Mouse (Mus musculus) forebrain, embryonic 13.5 days (tissue): ENCODE measurements around the gene E2f7. TPM values are rescaled to one million over a fixed set of nuclear protein-coding genes. Genes with fewer than 3 reads are reported as not detected.

Experiments used
- ATAC-seq: fragments of 200-750 bp; cut with Nextera tagmentation; 2 replicates; pipeline ENCODE4 v1.8.0; 2017
- H3K27ac ChIP-seq: fragments of 300-500 bp; sonication (generic); 2 replicates; pipeline ENCODE4 v1.5.1; 2015; ENCODE audit warnings: inconsistent platforms, mild to moderate bottlenecking, moderate library complexity
- H3K27me3 ChIP-seq: fragments of 300-500 bp; sonication (generic); 2 replicates; pipeline ENCODE4 v1.6.1; 2015; ENCODE audit warnings: mild to moderate bottlenecking, inconsistent platforms
- H3K36me3 ChIP-seq: fragments of 300-500 bp; sonication (generic); 2 replicates; pipeline ENCODE4 v1.6.1; 2015; ENCODE audit warnings: mild to moderate bottlenecking, inconsistent platforms; ENCODE audit not compliant: poor library complexity, severe bottlenecking
- H3K4me1 ChIP-seq: fragments of 300-500 bp; sonication (generic); 2 replicates; pipeline ENCODE4 v1.6.1; 2015; ENCODE audit warnings: inconsistent platforms
- H3K4me2 ChIP-seq: fragments of 300-500 bp; sonication (generic); 2 replicates; pipeline ENCODE4 v1.6.1; 2015; ENCODE audit warnings: inconsistent platforms, mild to moderate bottlenecking, moderate library complexity
- H3K4me3 ChIP-seq: fragments of 300-500 bp; sonication (generic); 2 replicates; pipeline ENCODE4 v1.5.1; 2015; ENCODE audit warnings: mild to moderate bottlenecking, inconsistent platforms
- H3K9ac ChIP-seq: fragments of 300-500 bp; sonication (generic); 2 replicates; pipeline ENCODE4 v1.6.1; 2015; ENCODE audit warnings: mild to moderate bottlenecking, inconsistent platforms
- H3K9me3 ChIP-seq: fragments of 300-500 bp; sonication (generic); replicated peaks from 2 replicates; pipeline ENCODE4 v1.6.1; 2016; ENCODE audit warnings: inconsistent platforms
- WGBS: fragments of 180-500 bp; shearing (Covaris S2); methylation state at CpG from one replicate; pipeline ENCODE4 v1.1.7; 2015; 5-methylcytosine and 5-hydroxymethylcytosine counted together
- polyA plus RNA-seq: library from polyadenylated mRNA; unstranded; fragments of >200 nt; fragmentation: Nextera tagmentation; extraction: Ambion mirVana; gene quantifications from 2 replicates; pipeline ENCODE4 v1.2.1, GENCODE M21; 2015

The E2f7 gene
- polyA plus RNA-seq, 1 experiment from 2014 or later, result 21.5 TPM

DNA sequence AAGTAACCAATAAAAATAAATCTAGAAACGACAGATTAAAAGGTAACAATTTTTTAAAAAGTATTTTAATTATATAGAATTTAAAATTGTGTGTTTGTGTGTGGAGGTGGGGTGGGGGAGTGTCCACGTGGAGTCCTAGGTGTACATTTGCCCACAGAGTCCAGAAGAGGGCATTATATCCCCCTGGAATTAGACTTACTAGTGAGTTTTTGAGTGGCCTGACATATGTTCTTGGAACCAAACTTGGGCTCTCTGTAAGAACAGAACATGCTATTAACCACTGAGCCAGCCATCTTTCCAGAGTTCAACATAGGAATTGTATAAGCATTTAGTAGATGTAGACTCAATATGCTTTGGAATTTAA, 66.6 kb downstream of the E2f7 start:
- no peak overlapping the region for H3K4me2 ChIP-seq
- ATAC-seq, result no peak
- H3K27ac ChIP-seq, result no peak overlapping the region
- WGBS, result 71% methylated on average over 2 of the region's 2 CpGs
- peaks cover 6% of the 10 kb centered on the region for H3K4me1 ChIP-seq
- no peaks in the 10 kb centered on the region for H3K36me3 ChIP-seq
- H3K9ac ChIP-seq, result no peak overlapping the region
- no peaks in the 10 kb centered on the region for H3K9me3 ChIP-seq
- no peaks in the 10 kb centered on the region; the same call in 1 of the 2 replicates for H3K27me3 ChIP-seq
- no peak overlapping the region for H3K4me3 ChIP-seq

DNA sequence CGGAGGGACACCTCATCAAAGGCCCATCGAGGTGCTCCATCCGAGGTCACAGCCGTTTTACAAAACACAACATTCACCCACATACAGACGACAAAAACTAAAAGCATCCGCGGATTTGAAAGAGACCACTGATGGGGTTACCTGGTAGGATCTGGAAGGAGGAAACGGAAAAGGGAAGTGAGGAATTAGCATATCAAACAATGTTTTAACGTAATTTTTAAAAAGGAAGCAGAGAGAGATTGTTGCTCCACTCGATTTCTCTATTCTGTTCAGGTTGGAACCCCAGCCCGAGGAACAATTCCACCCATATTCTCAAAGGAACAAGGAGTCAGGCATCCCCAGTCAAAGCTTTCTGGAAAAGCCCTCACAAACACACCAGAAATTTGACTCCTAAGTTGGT, 75.9 kb downstream of the E2f7 start:
- ATAC-seq, result no peak
- no peaks in the 10 kb centered on the region for H3K9me3 ChIP-seq
- H3K27ac ChIP-seq, result no peak overlapping the region
- no peaks in the 10 kb centered on the region for H3K4me1 ChIP-seq
- no peak overlapping the region for H3K4me3 ChIP-seq
- H3K4me2 ChIP-seq, result no peak overlapping the region
- H3K9ac ChIP-seq, result no peak overlapping the region
- H3K36me3 ChIP-seq, result no peaks in the 10 kb centered on the region
- WGBS, result 85% methylated on average over 11 of the region's 11 CpGs
- no peaks in the 10 kb centered on the region for H3K27me3 ChIP-seq

DNA sequence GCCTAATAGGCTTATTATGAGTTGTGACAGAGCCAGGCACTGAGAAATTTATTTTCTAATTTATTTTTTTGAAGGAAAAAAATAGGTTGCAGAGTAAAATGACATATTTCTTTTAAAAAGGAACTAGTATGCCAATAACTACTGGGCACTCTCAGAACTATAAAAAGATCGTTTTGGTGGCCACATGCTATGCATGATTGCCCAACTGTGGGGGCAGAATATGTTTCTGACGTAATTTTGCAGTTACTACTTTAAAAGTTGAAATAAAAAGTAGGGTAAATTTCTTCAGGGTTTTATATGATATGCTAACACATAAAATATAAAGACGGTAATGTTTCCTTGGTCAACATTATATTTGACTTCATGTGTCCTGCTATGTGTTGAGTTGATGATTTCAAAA, 76.5 kb downstream of the E2f7 start:
- no peak overlapping the region for H3K27ac ChIP-seq
- 88% methylated on average over 3 of the region's 3 CpGs for WGBS
- H3K4me2 ChIP-seq, result no peak overlapping the region
- no peak overlapping the region for H3K4me3 ChIP-seq
- no peaks in the 10 kb centered on the region for H3K36me3 ChIP-seq
- H3K9ac ChIP-seq, result no peak overlapping the region
- H3K9me3 ChIP-seq, result no peaks in the 10 kb centered on the region
- no peaks in the 10 kb centered on the region for H3K27me3 ChIP-seq
- no peak for ATAC-seq
- no peaks in the 10 kb centered on the region for H3K4me1 ChIP-seq

DNA sequence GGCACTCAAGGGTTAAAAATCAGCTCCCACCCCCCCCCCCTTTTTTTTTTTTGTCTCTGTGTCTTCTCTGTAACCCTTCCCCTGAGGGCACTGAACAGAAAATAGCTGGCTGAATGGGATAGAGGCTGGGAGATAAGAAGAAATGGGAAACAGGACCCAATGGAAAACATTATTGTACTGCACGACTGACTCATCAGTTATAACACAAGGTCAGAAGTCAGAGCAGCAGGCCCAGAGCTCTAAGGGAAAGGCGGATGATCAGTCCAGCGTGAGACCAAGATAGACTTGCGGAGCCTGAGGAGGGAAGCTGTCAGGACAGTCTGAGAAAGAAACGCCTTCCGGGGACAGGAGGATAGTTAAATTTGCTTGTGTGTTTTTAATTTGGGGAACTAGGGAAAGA, 87.1 kb downstream of the E2f7 start:
- no peak overlapping the region for H3K27ac ChIP-seq
- H3K4me2 ChIP-seq, result no peak overlapping the region
- H3K4me1 ChIP-seq, result peaks cover 3% of the 10 kb centered on the region; the same call in 1 of the 2 replicates
- ATAC-seq, result no peak
- 64% methylated on average over 6 of the region's 6 CpGs for WGBS
- H3K4me3 ChIP-seq, result no peak overlapping the region
- no peaks in the 10 kb centered on the region for H3K9me3 ChIP-seq
- no peak overlapping the region for H3K9ac ChIP-seq
- no peaks in the 10 kb centered on the region for H3K27me3 ChIP-seq
- no peaks in the 10 kb centered on the region for H3K36me3 ChIP-seq

DNA sequence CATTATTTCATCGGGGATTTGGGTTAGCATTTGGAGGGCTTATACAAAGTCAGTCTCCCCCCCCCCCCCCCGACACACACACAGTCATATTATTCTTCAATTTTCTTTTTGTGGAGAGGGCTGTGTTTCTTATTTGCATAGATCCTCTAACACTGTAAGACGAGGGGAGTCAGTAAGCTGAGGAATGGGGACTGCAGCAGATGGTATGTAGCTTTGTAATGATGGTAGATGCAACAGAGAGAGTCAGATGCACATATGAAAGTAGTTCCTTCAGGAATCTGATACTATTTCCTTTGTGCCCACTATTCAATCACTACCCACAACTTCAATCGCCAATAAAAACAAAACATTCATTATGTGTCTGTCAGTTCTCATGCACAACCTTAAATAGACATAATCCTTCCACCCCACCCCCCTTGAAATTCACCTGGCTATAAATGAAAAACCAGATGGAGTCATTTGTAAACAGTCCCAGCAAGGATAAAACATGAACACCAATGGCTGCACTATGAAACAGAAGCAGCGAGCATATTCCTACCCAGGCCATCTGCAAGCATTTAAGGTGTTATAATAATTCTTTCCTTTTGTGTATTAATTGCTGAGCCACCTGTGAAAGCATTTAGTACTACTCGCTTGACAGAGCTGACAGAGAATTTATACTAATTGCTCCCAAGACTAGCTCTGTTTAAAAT, 90.0 kb downstream of the E2f7 start:
- Histone ChIP-seq H3K9me3 (no peaks in the 10 kb centered on the region), H3K36me3 (no peaks in the 10 kb centered on the region), H3K4me2 (no peak overlapping the region), H3K27ac (no peak overlapping the region), H3K9ac (no peak overlapping the region), H3K27me3 (no peaks in the 10 kb centered on the region), H3K4me3 (no peak overlapping the region), H3K4me1 (peaks cover 3% of the 10 kb centered on the region; the same call in 1 of the 2 replicates)
- ATAC-seq, result peak; percentile 73
- 64% methylated on average over 6 of the region's 6 CpGs for WGBS

Other genes starting within 250 kb of the E2f7 start
- 152 and 159 TPM in 2 replicates for gene Csrp2, start 174.3 kb downstream of the E2f7 start, polyA plus RNA-seq